Mouse (Mus musculus) bone marrow, adult 2 months (tissue): ENCODE results near the gene Cxcr4.

ENCODE experiments used
- CTCF ChIP-seq: fragments of 200-500 bp; IDR thresholded peaks from 2 replicates; pipeline ENCODE4 v1.5.1; 2011; ENCODE audit warnings: low read length, control low read depth; ENCODE audit not compliant: control insufficient read depth, insufficient read depth
- POLR2A ChIP-seq: fragments of 200-500 bp; IDR thresholded peaks from 2 replicates; pipeline ENCODE4 v1.6.1; 2011; ENCODE audit warnings: low read depth, mild to moderate bottlenecking, control low read depth, low read length, borderline replicate concordance; ENCODE audit not compliant: control insufficient read depth

DNA sequence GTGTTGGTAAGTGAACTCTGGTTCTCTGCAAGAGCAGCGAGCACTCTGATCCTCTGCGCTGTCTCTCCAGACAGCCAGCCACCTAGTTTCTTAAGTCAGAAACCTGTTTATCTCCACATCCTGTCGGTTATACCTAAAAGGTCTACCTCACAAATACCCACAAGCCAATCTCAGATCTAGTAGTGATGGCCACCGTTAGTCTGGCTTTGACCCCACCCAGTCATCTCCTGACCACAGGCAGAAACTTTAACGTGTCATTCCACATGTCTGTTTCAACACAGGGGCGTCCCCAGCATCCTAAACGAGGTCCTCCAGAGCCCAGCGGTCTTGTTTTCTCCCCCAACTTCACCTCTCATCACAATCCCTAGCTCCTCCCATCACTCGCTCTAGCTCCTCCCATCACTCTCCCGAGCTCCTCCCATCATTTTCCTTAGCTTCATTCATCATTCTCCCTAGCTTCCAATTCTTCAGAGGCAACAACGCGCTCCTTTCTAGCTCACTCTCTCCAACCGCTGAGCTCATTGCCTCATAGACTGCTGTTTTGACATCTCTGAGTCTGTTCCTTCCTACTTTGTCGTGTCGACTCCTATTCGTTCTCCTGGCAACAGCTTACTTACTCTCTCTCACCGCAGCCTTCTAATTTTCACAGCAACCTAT lies 22.0 kb downstream of the Cxcr4 start:
- TF ChIP-seq POLR2A (no peak), CTCF (no peak)
